Mouse (Mus musculus): ENCODE data around the gene Lrrc30. TPM values are rescaled to one million over a fixed set of nuclear protein-coding genes. Genes with fewer than 3 reads are reported as not detected.

Gene Lrrc30
- not detected in 2 replicates for polyA plus RNA-seq (2015; fragmentation: Nextera tagmentation; extraction: Ambion mirVana)

DNA sequence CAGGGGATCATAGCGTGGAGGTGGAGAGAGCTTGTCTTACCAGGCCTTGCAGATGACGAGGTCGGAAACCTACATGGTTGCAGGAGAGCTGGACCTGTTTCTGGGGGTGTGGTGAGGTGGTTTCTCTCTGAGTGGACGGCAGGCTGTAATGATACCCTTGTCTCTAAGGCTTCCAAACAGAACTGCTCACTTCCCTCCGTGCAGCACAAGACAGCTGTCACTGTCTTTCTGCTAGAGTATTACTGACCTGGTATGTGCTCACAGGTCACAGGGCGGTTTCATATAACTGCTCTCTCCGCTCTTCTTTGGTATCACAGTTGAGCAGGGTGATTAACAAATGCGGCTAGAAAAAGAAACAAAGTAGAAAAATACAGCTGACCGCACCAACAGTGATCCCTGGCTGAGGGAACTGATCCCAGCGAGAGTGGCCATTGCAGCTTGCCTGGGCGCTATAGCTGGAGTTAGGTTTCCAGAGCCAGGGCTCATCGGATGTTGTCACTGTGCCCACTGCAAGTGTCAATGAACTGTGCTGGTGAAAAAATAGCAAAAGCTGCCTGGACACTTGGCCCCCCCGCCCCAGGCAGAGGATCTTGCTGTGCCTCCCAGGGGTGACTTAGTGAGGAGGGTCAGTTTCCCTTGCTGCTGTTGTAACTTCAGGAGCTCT is at the start of gene Lrrc30:
TSS of gene Lrrc30 (minus strand) at position 48 of the 664 bp plus-strand sequence.
- Histone ChIP-seq H3K9ac (no peak within 1 kb of the TSS), H3K4me2 (no peak within 1 kb of the TSS), H3K4me1 (replicated peaks) (peaks cover 6% of the 10 kb centered on the region), H3K9me3 (no peaks in the 10 kb centered on the region), H3K4me3 (no peak within 1 kb of the TSS), H3K27me3 (0 out of 2 replicates have a peak, but pooled peaks cover 4% of the 10 kb centered on the region), H3K27ac (no peak within 1 kb of the TSS), H3K36me3 (no peaks in the 10 kb centered on the region)
- WGBS, result 84% methylated on average over 13 of the region's 13 CpGs
- no peak for ATAC-seq (ENCODE audit: low FRiP score)

DNA sequence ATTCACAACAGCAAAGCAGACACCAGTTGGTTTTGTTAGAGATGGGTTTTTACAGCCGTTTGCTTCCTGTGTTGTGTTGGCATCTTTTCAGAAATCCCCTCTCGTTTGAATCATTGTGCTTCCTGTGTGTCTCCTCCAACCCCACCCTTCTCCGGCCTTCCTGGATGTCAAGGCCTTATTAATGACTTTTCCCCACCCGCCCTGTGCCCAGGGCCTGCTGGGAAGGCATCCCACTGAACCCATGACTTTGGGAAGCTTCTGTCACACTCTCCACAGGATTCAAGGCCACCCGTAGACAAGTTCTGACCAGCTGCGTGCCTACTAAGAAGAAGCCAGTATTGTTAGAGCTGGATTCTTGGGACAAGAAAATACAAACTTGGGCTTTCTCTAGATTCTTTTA is 48.6 kb upstream of the Lrrc30 start:
- no peaks in the 10 kb centered on the region for H3K27me3 ChIP-seq
- H3K4me3 ChIP-seq, result no peak overlapping the region
- ATAC-seq (ENCODE audit: low FRiP score), result no peak
- no peaks in the 10 kb centered on the region for H3K36me3 ChIP-seq
- H3K4me1 ChIP-seq (replicated peaks), result no peaks in the 10 kb centered on the region
- no peak overlapping the region for H3K27ac ChIP-seq
- WGBS, result 59% methylated on average over 6 of the region's 6 CpGs
- H3K4me2 ChIP-seq, result no peak overlapping the region
- H3K9ac ChIP-seq, result no peak overlapping the region
- no peaks in the 10 kb centered on the region for H3K9me3 ChIP-seq

DNA sequence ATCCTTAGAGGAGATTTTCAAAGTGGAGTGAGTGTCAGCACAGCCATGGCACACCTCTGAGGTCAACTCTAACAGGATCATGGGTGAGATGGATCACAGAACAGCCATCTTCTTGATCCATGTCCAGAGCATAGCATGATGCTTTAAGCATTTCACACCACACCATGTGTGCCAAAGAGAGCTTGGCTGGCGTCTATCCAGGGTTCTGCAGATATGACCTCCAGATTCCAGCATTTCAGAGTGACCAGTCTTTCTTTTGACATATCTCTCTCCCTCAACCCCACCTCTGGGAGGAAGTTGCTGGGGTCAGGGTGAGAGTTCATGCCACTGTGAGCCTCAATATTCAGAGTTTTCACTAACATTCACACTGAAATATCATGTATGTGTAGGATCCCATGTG is 46.1 kb upstream of the Lrrc30 start:
- no peak overlapping the region for H3K4me3 ChIP-seq
- WGBS, result 79% methylated on average over 1 of the region's 1 CpGs
- H3K4me2 ChIP-seq, result no peak overlapping the region
- no peak overlapping the region for H3K9ac ChIP-seq
- no peaks in the 10 kb centered on the region for H3K4me1 ChIP-seq (replicated peaks)
- no peak for ATAC-seq (ENCODE audit: low FRiP score)
- H3K36me3 ChIP-seq, result no peaks in the 10 kb centered on the region
- no peaks in the 10 kb centered on the region for H3K9me3 ChIP-seq
- H3K27ac ChIP-seq, result no peak overlapping the region
- no peaks in the 10 kb centered on the region for H3K27me3 ChIP-seq

DNA sequence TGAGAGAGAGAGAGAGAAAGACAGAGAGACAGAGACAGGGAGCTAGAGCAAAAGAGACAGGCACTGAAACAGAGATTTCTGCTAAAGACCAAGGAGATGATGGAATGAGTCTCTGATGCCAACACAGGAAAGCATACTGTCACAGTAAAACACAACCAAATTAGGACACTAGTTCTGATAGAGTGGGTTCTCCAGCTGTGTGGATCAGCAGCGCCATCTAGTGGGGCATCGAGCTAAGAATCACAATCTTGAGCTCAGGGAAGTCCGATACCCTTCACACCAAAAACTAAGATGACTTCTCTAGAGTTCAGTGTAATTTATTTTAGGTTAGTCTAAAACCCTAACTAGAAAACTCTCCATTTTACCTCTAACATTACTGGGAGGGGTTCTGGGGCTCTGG is 35.5 kb upstream of the Lrrc30 start:
- Histone ChIP-seq H3K36me3 (no peaks in the 10 kb centered on the region), H3K4me2 (no peak overlapping the region), H3K9me3 (no peaks in the 10 kb centered on the region), H3K27ac (no peak overlapping the region), H3K4me1 (replicated peaks) (no peaks in the 10 kb centered on the region), H3K27me3 (no peaks in the 10 kb centered on the region), H3K4me3 (no peak overlapping the region), H3K9ac (no peak overlapping the region)
- peak; percentile 65; the same call in 1 of the 2 replicates for ATAC-seq (ENCODE audit: low FRiP score)
- 17% methylated on average over 3 of the region's 3 CpGs for WGBS

DNA sequence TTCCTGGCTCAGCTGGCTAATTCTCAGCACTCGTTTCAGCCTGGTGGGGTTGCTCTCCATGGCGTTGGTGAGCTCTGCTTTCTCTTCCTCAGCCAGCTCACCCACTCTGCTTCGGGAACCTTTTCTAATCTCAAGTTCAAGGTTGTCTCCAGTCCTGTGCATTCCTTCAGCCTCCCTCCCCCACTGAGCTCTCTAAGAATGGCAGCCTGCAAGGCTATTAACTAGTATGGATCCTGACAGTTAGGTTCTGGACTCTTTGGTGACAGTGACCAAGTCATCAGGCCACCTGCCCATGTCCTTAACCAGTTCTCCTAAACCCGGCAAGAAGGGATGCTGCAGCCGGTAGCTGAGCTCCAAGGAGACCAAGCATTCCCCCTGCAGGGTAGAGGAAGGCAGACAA is 34.5 kb upstream of the Lrrc30 start:
- no peaks in the 10 kb centered on the region for H3K27me3 ChIP-seq
- no peak overlapping the region for H3K4me3 ChIP-seq
- H3K9ac ChIP-seq, result no peak overlapping the region
- H3K4me2 ChIP-seq, result no peak overlapping the region
- no peaks in the 10 kb centered on the region for H3K4me1 ChIP-seq (replicated peaks)
- no peak overlapping the region for H3K27ac ChIP-seq
- 80% methylated on average over 5 of the region's 5 CpGs for WGBS
- H3K9me3 ChIP-seq, result no peaks in the 10 kb centered on the region
- H3K36me3 ChIP-seq, result no peaks in the 10 kb centered on the region
- no peak for ATAC-seq (ENCODE audit: low FRiP score)

DNA sequence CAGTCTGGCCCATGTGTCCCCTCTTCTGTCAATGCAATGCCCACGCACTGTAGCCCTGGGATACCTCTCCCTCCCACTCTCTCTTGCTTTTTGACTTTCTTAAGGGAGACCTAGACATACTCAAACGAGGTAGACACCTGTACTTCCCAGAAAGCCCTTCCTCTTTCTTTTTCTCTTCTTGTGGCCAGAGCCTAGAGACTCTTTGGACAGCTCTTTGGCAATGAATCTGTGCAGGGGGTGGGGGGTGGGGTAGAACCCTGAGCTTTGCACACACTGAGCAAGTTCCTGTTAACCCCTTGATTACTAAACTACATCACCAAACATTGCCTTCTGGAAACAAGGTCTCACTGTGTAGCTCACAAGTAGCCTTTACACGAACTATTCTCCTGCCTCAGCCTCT is 31.8 kb upstream of the Lrrc30 start:
- Histone ChIP-seq H3K4me1 (replicated peaks) (no peaks in the 10 kb centered on the region), H3K27ac (no peak overlapping the region), H3K36me3 (no peaks in the 10 kb centered on the region), H3K9ac (no peak overlapping the region), H3K4me3 (no peak overlapping the region), H3K4me2 (no peak overlapping the region), H3K27me3 (no peaks in the 10 kb centered on the region), H3K9me3 (no peaks in the 10 kb centered on the region)
- no peak for ATAC-seq (ENCODE audit: low FRiP score)
- WGBS, result 74% methylated on average over 3 of the region's 3 CpGs

DNA sequence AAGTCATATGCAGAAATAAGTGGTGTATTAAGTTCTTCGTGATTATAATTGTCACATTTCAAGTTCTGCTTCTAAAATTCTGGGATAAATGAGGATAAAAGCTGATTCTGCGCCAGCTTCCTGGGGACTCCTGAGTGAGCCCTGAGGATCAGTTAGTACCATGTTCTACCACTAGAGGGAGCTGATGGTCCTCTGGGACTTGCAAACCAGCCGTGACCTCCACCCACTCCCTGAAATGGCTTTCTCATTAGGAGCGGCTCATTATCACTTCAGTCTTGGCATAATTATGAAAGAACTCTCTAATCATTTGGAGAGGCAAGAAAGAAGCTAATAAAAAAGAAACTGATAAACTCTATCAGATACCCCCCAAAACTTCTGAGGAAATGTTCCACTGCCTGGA is 19.0 kb upstream of the Lrrc30 start:
- H3K4me1 ChIP-seq (replicated peaks), result no peaks in the 10 kb centered on the region
- H3K4me2 ChIP-seq, result no peak overlapping the region
- no peak overlapping the region for H3K4me3 ChIP-seq
- H3K27me3 ChIP-seq, result no peaks in the 10 kb centered on the region
- ATAC-seq (ENCODE audit: low FRiP score), result no peak
- no peaks in the 10 kb centered on the region for H3K9me3 ChIP-seq
- 14% methylated on average over 4 of the region's 4 CpGs for WGBS
- H3K9ac ChIP-seq, result no peak overlapping the region
- H3K27ac ChIP-seq, result no peak overlapping the region
- no peaks in the 10 kb centered on the region for H3K36me3 ChIP-seq

DNA sequence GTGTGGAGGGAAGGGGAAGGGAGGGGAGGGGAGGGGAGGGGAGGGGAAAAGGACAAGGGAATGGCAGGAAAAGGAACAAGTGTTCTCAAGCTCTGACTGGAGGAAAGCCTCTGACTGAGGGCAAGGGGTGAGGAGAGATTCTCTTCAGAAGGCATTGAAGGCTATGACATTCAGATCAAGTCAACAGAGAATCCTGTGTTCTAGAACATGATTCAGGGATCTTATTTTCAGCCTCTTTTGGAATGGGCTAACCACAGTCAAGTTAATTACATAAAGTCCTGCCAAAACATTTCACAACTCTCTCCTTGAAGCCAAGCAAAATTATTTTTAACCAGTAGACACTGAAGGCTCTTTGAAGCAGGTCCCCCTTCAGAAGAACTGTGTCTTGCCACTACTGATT is 9.1 kb upstream of the Lrrc30 start:
- Histone ChIP-seq H3K9me3 (peaks cover 8% of the 10 kb centered on the region; the same call in 1 of the 2 replicates), H3K9ac (no peak overlapping the region), H3K4me3 (no peak overlapping the region), H3K27ac (no peak overlapping the region), H3K36me3 (no peaks in the 10 kb centered on the region), H3K4me1 (replicated peaks) (no peaks in the 10 kb centered on the region), H3K4me2 (no peak overlapping the region), H3K27me3 (no peaks in the 10 kb centered on the region)
- ATAC-seq (ENCODE audit: low FRiP score), result no peak

DNA sequence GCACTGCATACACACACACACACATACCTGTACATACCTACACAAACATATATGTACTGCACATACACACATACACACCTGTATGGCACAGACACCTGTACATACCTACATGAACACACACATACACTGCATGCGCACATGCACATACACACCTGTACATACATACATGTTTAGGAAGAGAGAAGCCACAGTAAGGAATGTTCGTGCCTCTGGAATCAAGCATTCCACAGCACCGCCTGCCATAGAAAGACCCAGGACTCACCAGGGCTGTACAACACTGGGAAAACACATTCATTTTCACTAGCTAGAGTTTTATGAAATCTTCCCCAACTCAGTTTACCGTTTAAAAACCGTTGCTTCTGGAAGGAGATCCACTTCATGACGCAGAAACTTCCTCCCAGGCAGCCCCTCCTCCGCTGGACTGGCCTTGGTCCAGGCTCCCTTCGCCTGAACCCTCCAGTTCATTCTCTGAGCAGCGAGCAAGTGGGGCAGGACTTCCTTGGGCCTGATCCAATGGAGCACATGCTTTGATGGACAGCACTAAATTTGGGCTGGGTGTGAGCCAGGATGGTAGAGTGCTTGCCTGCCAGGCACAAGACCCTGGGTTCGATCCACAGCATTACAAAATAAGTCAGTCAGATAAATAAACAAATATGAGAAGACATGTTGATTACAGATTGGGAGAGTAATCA is 5.7 kb upstream of the Lrrc30 start:
- ATAC-seq (ENCODE audit: low FRiP score), result peak; percentile 28; the same call in 1 of the 2 replicates
- Histone ChIP-seq H3K9ac (no peak overlapping the region), H3K4me3 (no peak overlapping the region), H3K9me3 (no peaks in the 10 kb centered on the region), H3K4me2 (no peak overlapping the region), H3K36me3 (no peaks in the 10 kb centered on the region), H3K27me3 (0 out of 2 replicates have a peak, but pooled peaks cover 2% of the 10 kb centered on the region), H3K4me1 (replicated peaks) (no peaks in the 10 kb centered on the region), H3K27ac (no peak overlapping the region)
- 78% methylated on average over 10 of the region's 10 CpGs for WGBS

DNA sequence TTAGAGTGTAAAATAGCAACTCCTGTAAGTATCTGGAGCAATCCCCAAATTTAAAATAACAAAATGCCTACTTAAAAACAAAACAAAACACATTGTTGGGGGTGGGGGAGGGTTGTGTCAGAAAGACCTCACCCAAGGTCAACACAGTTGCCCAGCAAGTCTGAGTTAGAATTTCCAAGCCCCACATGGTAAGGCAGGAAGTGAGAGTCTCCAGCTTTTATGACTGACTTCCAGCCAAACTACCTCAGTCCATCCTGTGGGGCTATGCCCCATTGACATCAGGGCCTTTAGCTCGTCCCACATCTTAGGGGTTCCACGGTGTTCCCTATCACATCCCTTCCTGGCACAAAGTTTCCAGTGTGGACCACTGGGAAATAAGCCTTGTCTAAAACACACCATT is 4.4 kb upstream of the Lrrc30 start:
- H3K27ac ChIP-seq, result no peak overlapping the region
- H3K9ac ChIP-seq, result no peak overlapping the region
- ATAC-seq (ENCODE audit: low FRiP score), result no peak
- H3K27me3 ChIP-seq, result 0 out of 2 replicates have a peak, but pooled peaks cover 2% of the 10 kb centered on the region
- H3K9me3 ChIP-seq, result no peaks in the 10 kb centered on the region
- H3K4me1 ChIP-seq (replicated peaks), result no peaks in the 10 kb centered on the region
- H3K36me3 ChIP-seq, result no peaks in the 10 kb centered on the region
- H3K4me2 ChIP-seq, result no peak overlapping the region
- H3K4me3 ChIP-seq, result no peak overlapping the region
- 89% methylated on average over 2 of the region's 2 CpGs for WGBS

DNA sequence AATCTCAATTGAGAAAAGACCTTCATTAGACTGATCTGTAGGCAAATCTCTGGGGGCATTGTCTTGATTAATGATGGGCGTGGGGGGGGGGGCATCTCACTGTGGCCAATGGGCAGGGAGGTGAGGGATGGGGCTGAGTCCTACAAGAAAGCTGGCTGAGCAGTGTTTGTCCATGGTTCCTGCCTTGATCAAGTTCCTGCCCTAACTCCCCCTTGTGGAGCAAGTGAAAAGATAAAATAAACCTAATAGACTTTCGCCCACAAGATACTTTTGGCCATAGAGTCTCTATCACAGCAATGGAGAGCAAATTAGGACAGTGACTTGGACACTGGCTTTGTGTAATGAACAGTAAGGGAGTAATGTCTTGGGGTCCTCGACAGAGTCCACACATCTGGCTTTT is 3.8 kb upstream of the Lrrc30 start:
- H3K27ac ChIP-seq, result no peak overlapping the region
- H3K4me2 ChIP-seq, result no peak overlapping the region
- H3K9ac ChIP-seq, result no peak overlapping the region
- no peaks in the 10 kb centered on the region for H3K36me3 ChIP-seq
- H3K9me3 ChIP-seq, result no peaks in the 10 kb centered on the region
- 73% methylated on average over 3 of the region's 3 CpGs for WGBS
- H3K4me3 ChIP-seq, result no peak overlapping the region
- ATAC-seq (ENCODE audit: low FRiP score), result no peak
- H3K4me1 ChIP-seq (replicated peaks), result no peaks in the 10 kb centered on the region
- 0 out of 2 replicates have a peak, but pooled peaks cover 4% of the 10 kb centered on the region for H3K27me3 ChIP-seq

DNA sequence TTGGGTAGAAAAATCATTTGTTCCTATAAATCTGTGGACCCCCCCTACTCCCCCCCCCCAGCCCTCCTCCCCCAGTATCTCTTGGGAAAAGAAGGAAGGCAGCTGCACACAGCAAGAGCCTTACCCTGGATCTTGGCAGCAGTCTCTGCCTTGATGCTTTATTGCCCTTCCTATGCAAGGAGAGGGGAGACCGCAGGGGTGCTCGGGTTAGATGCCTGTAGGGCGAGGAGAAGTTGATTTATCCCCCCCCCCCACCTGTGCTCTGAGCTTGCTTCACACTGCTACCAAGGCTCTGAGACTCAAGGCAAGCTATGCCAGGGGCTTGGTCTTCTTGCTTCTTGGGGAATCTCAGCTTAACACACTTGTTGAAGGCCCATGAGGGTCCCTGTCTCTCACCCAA is 2.8 kb downstream of the Lrrc30 start:
- Histone ChIP-seq H3K27ac (no peak overlapping the region), H3K27me3 (0 out of 2 replicates have a peak, but pooled peaks cover 4% of the 10 kb centered on the region), H3K9ac (no peak overlapping the region), H3K36me3 (no peaks in the 10 kb centered on the region), H3K4me2 (no peak overlapping the region), H3K4me1 (replicated peaks) (peaks cover 6% of the 10 kb centered on the region), H3K4me3 (no peak overlapping the region), H3K9me3 (no peaks in the 10 kb centered on the region)
- ATAC-seq (ENCODE audit: low FRiP score), result no peak
- 53% methylated on average over 3 of the region's 3 CpGs for WGBS

DNA sequence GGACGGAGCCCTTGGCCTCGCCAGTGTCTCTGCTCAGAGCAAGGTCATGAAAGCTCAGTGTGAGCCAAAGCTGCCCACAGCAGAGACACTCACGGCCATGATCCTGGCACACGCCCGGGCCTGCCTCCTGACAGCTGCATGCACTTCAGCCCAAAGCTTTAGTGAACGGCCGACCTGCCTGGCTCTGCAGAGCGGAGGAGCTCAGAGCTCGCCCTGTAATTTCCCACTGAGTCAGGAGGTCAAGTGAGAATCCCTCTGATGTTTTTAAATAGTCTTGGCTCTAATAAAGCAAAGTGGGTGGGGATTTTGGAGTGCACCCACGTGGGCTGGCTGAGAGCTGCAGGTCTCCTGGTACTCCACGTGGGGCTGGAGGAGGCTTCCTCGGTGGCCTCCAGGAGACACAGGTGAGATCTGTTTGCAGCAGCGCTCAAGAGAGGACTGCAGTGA is 3.3 kb downstream of the Lrrc30 start:
- H3K4me1 ChIP-seq (replicated peaks), result peaks cover 6% of the 10 kb centered on the region
- no peak overlapping the region for H3K4me3 ChIP-seq
- 0 out of 2 replicates have a peak, but pooled peaks cover 4% of the 10 kb centered on the region for H3K27me3 ChIP-seq
- H3K36me3 ChIP-seq, result no peaks in the 10 kb centered on the region
- H3K4me2 ChIP-seq, result no peak overlapping the region
- ATAC-seq (ENCODE audit: low FRiP score), result no peak
- H3K27ac ChIP-seq, result 0 out of 2 replicates have a peak overlapping the region, but pooled peaks have one; percentile 35
- 49% methylated on average over 13 of the region's 13 CpGs for WGBS
- no peak overlapping the region for H3K9ac ChIP-seq
- no peaks in the 10 kb centered on the region for H3K9me3 ChIP-seq
